Mouse (Mus musculus): ENCODE results near the gene Abhd14b.

The Abhd14b gene

GRCm38 (mm10) chr9:106447348-106447747 lies at the start of gene Abhd14b, which contains the start of gene Abhd14a:
Abhd14b (plus strand) TSS chr9:106447459.
Abhd14a (minus strand) TSS chr9:106447678.
- peak; percentile 98 for DNase-seq (ENCODE audit: low read depth, low spot score)

- DNase-seq (ENCODE audit: low read depth, low spot score) = no peak
Measured at GRCm38 (mm10) chr9:106397733-106398132, 49.5 kb upstream of the Abhd14b start.

- no peak for DNase-seq (ENCODE audit: low read depth, low spot score)
Measured at GRCm38 (mm10) chr9:106398667-106399311, 48.5 kb upstream of the Abhd14b start.

GRCm38 (mm10) chr9:106399808-106400207 lies 47.5 kb upstream of the Abhd14b start:
- no peak for DNase-seq (ENCODE audit: low read depth, low spot score)

GRCm38 (mm10) chr9:106402149-106402548 lies 45.1 kb upstream of the Abhd14b start:
- no peak for DNase-seq (ENCODE audit: low read depth, low spot score)

GRCm38 (mm10) chr9:106402607-106403375 lies 44.5 kb upstream of the Abhd14b start:
- DNase-seq (ENCODE audit: low read depth, low spot score) = peak; percentile 90

GRCm38 (mm10) chr9:106405275-106405674 lies 42.0 kb upstream of the Abhd14b start:
- no peak for DNase-seq (ENCODE audit: low read depth, low spot score)

- DNase-seq (ENCODE audit: low read depth, low spot score) = peak; percentile 78
Measured at GRCm38 (mm10) chr9:106406443-106407078, 40.7 kb upstream of the Abhd14b start.

- DNase-seq (ENCODE audit: low read depth, low spot score) = no peak
Measured at GRCm38 (mm10) chr9:106409096-106409495, 38.2 kb upstream of the Abhd14b start.

GRCm38 (mm10) chr9:106410086-106410650 lies 37.1 kb upstream of the Abhd14b start:
- DNase-seq (ENCODE audit: low read depth, low spot score) = no peak

GRCm38 (mm10) chr9:106411091-106411594 lies 36.1 kb upstream of the Abhd14b start:
- DNase-seq (ENCODE audit: low read depth, low spot score) = peak; percentile 86

GRCm38 (mm10) chr9:106411729-106412128 lies 35.5 kb upstream of the Abhd14b start:
- no peak for DNase-seq (ENCODE audit: low read depth, low spot score)

- no peak for DNase-seq (ENCODE audit: low read depth, low spot score)
Measured at GRCm38 (mm10) chr9:106412210-106412609, 35.0 kb upstream of the Abhd14b start.

- no peak for DNase-seq (ENCODE audit: low read depth, low spot score)
Measured at GRCm38 (mm10) chr9:106413606-106414005, 33.7 kb upstream of the Abhd14b start.

GRCm38 (mm10) chr9:106416826-106417225 lies 30.4 kb upstream of the Abhd14b start:
- DNase-seq (ENCODE audit: low read depth, low spot score) = peak; percentile 84

GRCm38 (mm10) chr9:106417841-106418625 lies 29.2 kb upstream of the Abhd14b start:
- peak; percentile 97 for DNase-seq (ENCODE audit: low read depth, low spot score)

GRCm38 (mm10) chr9:106420608-106421007 lies 26.7 kb upstream of the Abhd14b start:
- DNase-seq (ENCODE audit: low read depth, low spot score) = no peak

- no peak for DNase-seq (ENCODE audit: low read depth, low spot score)
Measured at GRCm38 (mm10) chr9:106421033-106421864, 26.0 kb upstream of the Abhd14b start.

- peak; percentile 95 for DNase-seq (ENCODE audit: low read depth, low spot score)
Measured at GRCm38 (mm10) chr9:106421865-106422160, 25.4 kb upstream of the Abhd14b start.

GRCm38 (mm10) chr9:106428719-106429220 lies 18.5 kb upstream of the Abhd14b start:
- DNase-seq (ENCODE audit: low read depth, low spot score) = peak; percentile 68

Data from brain, adult 2 months (tissue).